Mouse (Mus musculus): ENCODE measurements around the gene Sync.

DNA sequence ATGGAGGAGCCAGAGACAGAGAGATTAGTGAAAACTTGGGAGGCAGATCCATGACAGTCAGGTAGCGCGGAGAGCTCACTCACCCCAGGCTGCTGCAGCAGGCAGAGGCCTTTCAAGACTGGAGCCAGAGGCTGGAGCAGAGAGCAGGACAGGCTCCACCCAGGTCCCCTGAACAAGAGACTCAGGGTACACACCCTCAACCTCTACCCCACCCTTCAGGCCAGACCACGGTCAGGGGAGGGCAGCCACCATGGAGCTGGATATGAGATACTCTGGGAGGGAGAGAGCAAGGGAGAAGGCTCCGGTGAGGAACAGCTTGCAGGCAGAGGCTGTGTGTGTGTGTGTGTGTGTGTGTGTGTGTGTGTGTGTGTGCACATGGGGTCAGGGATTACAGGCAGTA lies 21.2 kb upstream of the Sync start:
- no peak for TF ChIP-seq CTCF (IDR thresholded peaks at IDR 0.05; ENCODE audit: control insufficient read depth, insufficient read depth, insufficient replicate concordance, low read depth, low read length)
- TF ChIP-seq POLR2A (IDR thresholded peaks at IDR 0.05; ENCODE audit: control insufficient read depth, low read depth, low read length) = no peak
